Mouse (Mus musculus): Measurements from ENCODE around the gene Pnrc1.

Pnrc1 gene

GRCm38 (mm10) chr4:33208881-33209841 is 80.8 kb downstream of the Pnrc1 start, which contains the start of gene Srsf12:
Srsf12 (plus strand) TSS chr4:33208991.
- DNase-seq, result peak; percentile 13 to 30

- DNase-seq, result no peak
Observed at GRCm38 (mm10) chr4:33207551-33207950, 82.4 kb downstream of the Pnrc1 start.

- DNase-seq, result peak; percentile 59
Observed at GRCm38 (mm10) chr4:33204682-33205081, 85.3 kb downstream of the Pnrc1 start.

GRCm38 (mm10) chr4:33198117-33198516 is 91.8 kb downstream of the Pnrc1 start:
- no peak for DNase-seq
